In genomic region chr1:60000319-60000718, GRCm38 (mm10) we compare ENCODE assay signal across 11 mouse cellular contexts. TPM values are rescaled to one million over a fixed set of nuclear protein-coding genes. Genes with fewer than 3 reads are reported as not detected.
A peak's percentile ranks its signal among the peaks of the same experiment; 100 is the strongest.
DNase-seq lines count a peak whose midpoint lies in the region; ATAC-seq and TF ChIP-seq lines count a peak whose summit lies in the region.
"Had no signal": no experiment of that assay in that cellular context is flagged by ENCODE, and none has a peak within 500 bp of the region (broad histone marks: within the 10 kb centered on the region; RNA-seq: fewer than 3 reads in every experiment).

No protein-coding gene starts in this region.

- no peak overlapping the region for H3K27ac ChIP-seq in forebrain, embryonic 14.5 days (ENCODE audit: low read depth, low read length)
- no peak overlapping the region for H3K27ac ChIP-seq in forebrain, embryonic 10.5 days
- no peak overlapping the region for H3K27ac ChIP-seq in liver, adult 2 months (replicated peaks; ENCODE audit: insufficient read depth, low read depth, low read length)
- H3K27ac ChIP-seq in liver, embryonic 12.5 days = no peak overlapping the region
- H3K27ac ChIP-seq: forebrain, embryonic 12.5 days had no signal

- no peak for TF ChIP-seq POLR2A in liver, adult 2 months (IDR thresholded peaks at IDR 0.05; ENCODE audit: extremely low read depth, insufficient read depth, low read length)
- TF ChIP-seq POLR2A in brain, embryonic 14.5 days (IDR thresholded peaks at IDR 0.05; ENCODE audit: borderline replicate concordance, extremely low read depth, insufficient read depth, insufficient read length, poor library complexity, severe bottlenecking) = no peak

- peak; percentile 36 for DNase-seq in forebrain, embryonic 14.5 days (ENCODE audit: low spot score)
- no peak for DNase-seq in forebrain, embryonic 10.5 days (ENCODE audit: extremely low spot score, low spot score)
- DNase-seq in liver, adult 2 months (ENCODE audit: extremely low read depth, low read depth, low spot score) = peak; percentile 22
- peak; percentile 33 for DNase-seq in brain, embryonic 14.5 days (ENCODE audit: low read depth)
- no peak for DNase-seq in adrenal gland, postnatal 25 days
- no peak for DNase-seq in testis, postnatal 14 days (ENCODE audit: low spot score)
- DNase-seq: right cerebral cortex, postnatal 25 days had no signal

- no peaks in the 10 kb centered on the region for H3K36me3 ChIP-seq in forebrain, embryonic 14.5 days (ENCODE audit: control insufficient read depth, insufficient read depth, low read length)
- H3K36me3 ChIP-seq in forebrain, embryonic 10.5 days (replicated peaks) = no peaks in the 10 kb centered on the region
- no peaks in the 10 kb centered on the region for H3K36me3 ChIP-seq in liver, adult 2 months (ENCODE audit: control insufficient read depth, insufficient read depth, low read length)
- no peaks in the 10 kb centered on the region for H3K36me3 ChIP-seq in liver, embryonic 12.5 days
- H3K36me3 ChIP-seq: forebrain, embryonic 12.5 days had no signal

- 64% methylated on average over 2 of the region's 2 CpGs for WGBS in forebrain, embryonic 14.5 days
- 67% methylated on average over 2 of the region's 2 CpGs for WGBS in forebrain, embryonic 10.5 days
- 42% methylated on average over 2 of the region's 2 CpGs for WGBS in liver, adult 2 months
- 18% methylated on average over 2 of the region's 2 CpGs for WGBS in liver, embryonic 12.5 days (ENCODE audit: insufficient replicate concordance)

- no peak for TF ChIP-seq CTCF in liver, adult 2 months (IDR thresholded peaks at IDR 0.05; ENCODE audit: low read depth, low read length)
- TF ChIP-seq CTCF in brain, embryonic 14.5 days (IDR thresholded peaks at IDR 0.05; ENCODE audit: borderline replicate concordance, extremely low read depth, insufficient read depth, insufficient read length) = peak; percentile 22; the same call in 1 of the 2 replicates

- H3K9ac ChIP-seq in forebrain, embryonic 14.5 days (ENCODE audit: low read length) = no peak overlapping the region
- no peak overlapping the region for H3K9ac ChIP-seq in liver, adult 2 months (ENCODE audit: low read depth, low read length)
- H3K9ac ChIP-seq in liver, embryonic 12.5 days = no peak overlapping the region
- H3K9ac ChIP-seq: forebrain, embryonic 12.5 days had no signal

- H3K9me3 ChIP-seq in forebrain, embryonic 14.5 days (replicated peaks; ENCODE audit: control insufficient read depth, low read length) = no peaks in the 10 kb centered on the region
- no peaks in the 10 kb centered on the region for H3K9me3 ChIP-seq in forebrain, embryonic 10.5 days
- H3K9me3 ChIP-seq in liver, embryonic 12.5 days (replicated peaks) = no peaks in the 10 kb centered on the region
- H3K9me3 ChIP-seq: forebrain, embryonic 12.5 days had no signal

- no peaks in the 10 kb centered on the region for H3K79me2 ChIP-seq in liver, adult 2 months (ENCODE audit: control insufficient read depth, insufficient read depth, low read length)

- no peak overlapping the region for H3K4me2 ChIP-seq in forebrain, embryonic 14.5 days (ENCODE audit: low read length)
- no peak overlapping the region for H3K4me2 ChIP-seq in liver, embryonic 12.5 days
- H3K4me2 ChIP-seq: forebrain, embryonic 12.5 days had no signal

- no peak for ATAC-seq in forebrain, embryonic 14.5 days
- no peak for ATAC-seq in liver, embryonic 12.5 days
- ATAC-seq in monocyte, adult 5-6 weeks (replicated peaks; ENCODE audit: insufficient number of reproducible peaks, low FRiP score, low TSS enrichment, poor library complexity, severe bottlenecking) = peak; percentile 65
- ATAC-seq: hindbrain, embryonic 16.5 days had no signal

- H3K27me3 ChIP-seq in forebrain, embryonic 14.5 days (replicated peaks; ENCODE audit: control insufficient read depth, insufficient read depth, low read length) = no peaks in the 10 kb centered on the region
- H3K27me3 ChIP-seq in forebrain, embryonic 10.5 days (ENCODE audit: poor library complexity, severe bottlenecking) = no peaks in the 10 kb centered on the region
- H3K27me3 ChIP-seq in liver, adult 2 months (ENCODE audit: control insufficient read depth, insufficient read depth, low read length) = no peaks in the 10 kb centered on the region
- no peaks in the 10 kb centered on the region for H3K27me3 ChIP-seq in liver, embryonic 12.5 days (replicated peaks)
- H3K27me3 ChIP-seq: forebrain, embryonic 12.5 days had no signal

- no peaks in the 10 kb centered on the region for H3K4me1 ChIP-seq in forebrain, embryonic 14.5 days (ENCODE audit: control insufficient read depth, insufficient read depth, low read length)
- H3K4me1 ChIP-seq in forebrain, embryonic 10.5 days = no peaks in the 10 kb centered on the region
- H3K4me1 ChIP-seq in liver, adult 2 months (ENCODE audit: control insufficient read depth, insufficient read depth, low read length) = no peaks in the 10 kb centered on the region
- H3K4me1 ChIP-seq in liver, embryonic 12.5 days = peaks cover 6% of the 10 kb centered on the region; the same call in 1 of the 2 replicates
- H3K4me1 ChIP-seq: forebrain, embryonic 12.5 days had no signal

- no peak overlapping the region for H3K4me3 ChIP-seq in forebrain, embryonic 14.5 days (ENCODE audit: low read depth, low read length)
- H3K4me3 ChIP-seq in forebrain, embryonic 10.5 days = no peak overlapping the region
- no peak overlapping the region for H3K4me3 ChIP-seq in liver, adult 2 months (ENCODE audit: insufficient read depth, low read depth, low read length)
- no peak overlapping the region for H3K4me3 ChIP-seq in liver, embryonic 12.5 days
- H3K4me3 ChIP-seq: forebrain, embryonic 12.5 days had no signal

RNA-seq across cellular contexts. Expression of gene Ica1l, which starts 42.7 kb away (rescaled TPM):
- 21.5 and 22.7 TPM in 2 replicates for polyA plus RNA-seq in forebrain, embryonic 14.5 days (2014; fragmentation: Nextera tagmentation; extraction: Ambion mirVana)
- polyA plus RNA-seq in forebrain, embryonic 10.5 days (2016; fragmentation: Nextera tagmentation; extraction: Ambion mirVana) = 0.97 and 1.3 TPM in 2 replicates
- total RNA-seq in liver, adult 2 months (2014; rRNA removed) = under 0.01 TPM in 1 of 2 replicates, not detected in the other
- not detected in 2 replicates for polyA plus RNA-seq in liver, adult 2 months (2012; rRNA removed)
- polyA plus RNA-seq in liver, embryonic 12.5 days (2016; fragmentation: Nextera tagmentation; extraction: Ambion mirVana) = 0.56 and 0.69 TPM in 2 replicates
- 19.7 and 27.7 TPM in 2 replicates for polyA plus RNA-seq in brain, embryonic 14.5 days (2012; rRNA removed)
- total RNA-seq in monocyte, adult 5-6 weeks (2017) = 4.6 TPM in 1 of 3 replicates, not detected in the others
- total RNA-seq in adrenal gland, postnatal 25 days (2021) = 1.7 and 1.8 TPM in 2 replicates

Comparison
In these comparisons a context has a peak if more than half of its experiments do, and no peak if none do; other contexts are left out.
1. DNase-seq: peak in forebrain, embryonic 14.5 days (single experiment), liver, adult 2 months (single experiment) and brain, embryonic 14.5 days (single experiment); none in forebrain, embryonic 10.5 days (single experiment), adrenal gland, postnatal 25 days (single experiment) and testis, postnatal 14 days (single experiment).